Mouse (Mus musculus) urinary bladder, postnatal 10 days (tissue): ENCODE measurements around the gene Lurap1l.
"Not testable (repeated sequence)": the region's sequence is repeated elsewhere in the genome, so short reads cannot be mapped to it uniquely, and the experiment has no call there.

Experiments
- DNase-seq: peaks from one replicate; pipeline ENCODE4 v3.0.0; 2022; ENCODE audit warnings: low spot score

Lurap1l gene

GRCm38 (mm10) chr4:80910481-80910870 lies at the start of gene Lurap1l:
Gene Lurap1l (plus strand): TSS chr4:80910646.
- DNase-seq: no peak

GRCm38 (mm10) chr4:80862962-80863361 lies 47.5 kb upstream of the Lurap1l start:
- no peak for DNase-seq

- no peak for DNase-seq
Observed at GRCm38 (mm10) chr4:80863906-80864305, 46.5 kb upstream of the Lurap1l start.

- DNase-seq: no peak
Observed at GRCm38 (mm10) chr4:80864511-80864922, 45.9 kb upstream of the Lurap1l start.

GRCm38 (mm10) chr4:80866065-80866464 lies 44.4 kb upstream of the Lurap1l start:
- no peak for DNase-seq

- no peak for DNase-seq
Observed at GRCm38 (mm10) chr4:80869598-80869997, 40.8 kb upstream of the Lurap1l start.

- DNase-seq: no peak
Observed at GRCm38 (mm10) chr4:80872847-80873644, 37.4 kb upstream of the Lurap1l start.

GRCm38 (mm10) chr4:80874121-80874859 lies 36.2 kb upstream of the Lurap1l start:
- DNase-seq: no peak

GRCm38 (mm10) chr4:80875055-80875454 lies 35.4 kb upstream of the Lurap1l start:
- no peak for DNase-seq

GRCm38 (mm10) chr4:80881996-80882599 lies 28.3 kb upstream of the Lurap1l start:
- no peak for DNase-seq

GRCm38 (mm10) chr4:80886631-80887030 lies 23.8 kb upstream of the Lurap1l start:
- no peak for DNase-seq

GRCm38 (mm10) chr4:80891004-80891403 lies 19.4 kb upstream of the Lurap1l start:
- no peak for DNase-seq

- no peak for DNase-seq
Observed at GRCm38 (mm10) chr4:80895278-80895894, 15.1 kb upstream of the Lurap1l start.

GRCm38 (mm10) chr4:80906726-80907125 lies 3.7 kb upstream of the Lurap1l start:
- no peak for DNase-seq

GRCm38 (mm10) chr4:80907973-80908372 lies 2.5 kb upstream of the Lurap1l start:
- DNase-seq: no peak

- no peak for DNase-seq
Observed at GRCm38 (mm10) chr4:80908902-80909301, 1.5 kb upstream of the Lurap1l start.

GRCm38 (mm10) chr4:80910871-80911701 lies 640 bp downstream of the Lurap1l start:
- DNase-seq: no peak

- peak; percentile 50 for DNase-seq
Observed at GRCm38 (mm10) chr4:80911706-80912540, 1.5 kb downstream of the Lurap1l start.

GRCm38 (mm10) chr4:80915211-80915610 lies 4.8 kb downstream of the Lurap1l start:
- DNase-seq: no peak

- no peak for DNase-seq
Observed at GRCm38 (mm10) chr4:80916695-80917094, 6.2 kb downstream of the Lurap1l start.

GRCm38 (mm10) chr4:80917128-80917527 lies 6.7 kb downstream of the Lurap1l start:
- not testable (repeated sequence) for DNase-seq
